Mouse (Mus musculus): ENCODE results near the gene Gm5737. TPM values are rescaled to one million over a fixed set of nuclear protein-coding genes. Genes with fewer than 3 reads are reported as not detected.

Gm5737 gene
- not detected in 2 replicates for polyA plus RNA-seq (2015; fragmentation: Nextera tagmentation; extraction: Ambion mirVana)

DNA sequence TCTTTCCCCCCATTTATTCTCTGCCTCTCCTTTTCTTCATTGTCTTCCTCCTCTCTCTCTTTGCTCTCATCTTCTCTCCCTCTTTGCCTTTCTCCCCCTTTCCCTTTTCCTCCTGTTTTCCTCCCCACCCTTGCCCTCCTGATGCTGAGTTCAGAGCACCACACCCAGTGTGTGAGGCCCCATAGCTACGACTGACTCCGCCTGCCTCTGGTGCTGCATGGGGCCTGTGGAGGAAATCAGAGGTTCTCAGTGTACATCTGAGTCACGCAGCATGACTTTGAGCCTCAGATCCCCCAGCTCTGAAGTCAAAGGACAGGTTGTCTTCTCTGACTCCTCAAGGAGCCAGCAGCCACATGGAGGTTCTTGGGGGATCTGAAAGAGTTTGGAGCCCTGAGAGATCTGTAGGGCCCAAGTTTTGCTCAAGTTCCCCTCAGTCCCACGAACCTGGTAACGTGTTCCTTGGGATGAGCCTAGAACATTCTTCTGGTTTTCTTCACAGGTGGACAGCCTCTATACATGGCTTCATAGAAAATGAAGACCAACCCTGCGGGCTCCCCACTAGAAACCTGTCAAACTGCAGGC lies at the start of gene Gm5737:
Gene Gm5737 (plus strand): TSS at position 532 of the 582 bp plus-strand sequence.
- no peak within 1 kb of the TSS for H3K27ac ChIP-seq
- ATAC-seq (replicated peaks; ENCODE audit: low FRiP score, low read depth), result no peak
- no peak for TF ChIP-seq CTCF (IDR thresholded peaks at IDR 0.05; ENCODE audit: low read depth)
- no peaks in the 10 kb centered on the region for H3K9me3 ChIP-seq (replicated peaks; ENCODE audit: low read length)
- no peak within 1 kb of the TSS for H3K4me3 ChIP-seq (replicated peaks; ENCODE audit: low read depth, low read length)
- no peaks in the 10 kb centered on the region for H3K36me3 ChIP-seq (ENCODE audit: insufficient read depth, low read length)
- no peaks in the 10 kb centered on the region for H3K4me1 ChIP-seq (replicated peaks; ENCODE audit: insufficient read depth, low read length)
- WGBS, result 78% methylated on average over 6 of the region's 6 CpGs
- no peak for DNase-seq (ENCODE audit: low spot score)
- no peaks in the 10 kb centered on the region; the same call in 1 of the 2 replicates for H3K27me3 ChIP-seq (ENCODE audit: insufficient read depth, low read length)
- no peak within 1 kb of the TSS for H3K9ac ChIP-seq (ENCODE audit: low read depth, low read length)
- no peak within 1 kb of the TSS for H3K4me2 ChIP-seq (ENCODE audit: low read length)

DNA sequence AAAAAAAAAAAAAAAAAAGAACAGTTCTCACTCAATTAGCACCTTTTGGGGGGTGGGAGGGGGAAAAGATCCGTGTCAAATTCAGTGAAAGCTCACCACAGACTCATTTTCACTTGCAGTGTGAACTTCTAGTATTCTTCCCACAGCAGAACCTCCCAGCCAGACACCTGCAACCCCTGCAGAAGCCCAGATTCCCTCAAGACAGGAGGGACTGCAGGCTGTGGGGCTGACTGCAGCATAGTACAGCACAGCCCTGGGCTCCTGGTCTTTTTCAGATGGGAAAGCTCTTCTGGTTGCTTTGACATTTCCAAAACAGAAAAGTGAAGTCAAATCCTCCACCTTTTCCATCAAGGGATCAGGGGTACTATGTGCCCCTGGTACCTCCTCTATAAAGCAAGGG lies 44.8 kb upstream of the Gm5737 start:
- Histone ChIP-seq H3K4me1 (replicated peaks; ENCODE audit: insufficient read depth, low read length) (no peaks in the 10 kb centered on the region), H3K36me3 (ENCODE audit: insufficient read depth, low read length) (no peaks in the 10 kb centered on the region), H3K9ac (ENCODE audit: low read depth, low read length) (no peak overlapping the region), H3K4me2 (ENCODE audit: low read length) (no peak overlapping the region), H3K9me3 (replicated peaks; ENCODE audit: low read length) (no peaks in the 10 kb centered on the region), H3K27ac (no peak overlapping the region), H3K27me3 (ENCODE audit: insufficient read depth, low read length) (no peaks in the 10 kb centered on the region), H3K4me3 (replicated peaks; ENCODE audit: low read depth, low read length) (no peak overlapping the region)
- TF ChIP-seq CTCF (IDR thresholded peaks at IDR 0.05; ENCODE audit: low read depth), result no peak
- DNase-seq (ENCODE audit: low spot score), result no peak
- 17% methylated on average over 1 of the region's 1 CpGs for WGBS
- ATAC-seq (replicated peaks; ENCODE audit: low FRiP score, low read depth), result no peak

DNA sequence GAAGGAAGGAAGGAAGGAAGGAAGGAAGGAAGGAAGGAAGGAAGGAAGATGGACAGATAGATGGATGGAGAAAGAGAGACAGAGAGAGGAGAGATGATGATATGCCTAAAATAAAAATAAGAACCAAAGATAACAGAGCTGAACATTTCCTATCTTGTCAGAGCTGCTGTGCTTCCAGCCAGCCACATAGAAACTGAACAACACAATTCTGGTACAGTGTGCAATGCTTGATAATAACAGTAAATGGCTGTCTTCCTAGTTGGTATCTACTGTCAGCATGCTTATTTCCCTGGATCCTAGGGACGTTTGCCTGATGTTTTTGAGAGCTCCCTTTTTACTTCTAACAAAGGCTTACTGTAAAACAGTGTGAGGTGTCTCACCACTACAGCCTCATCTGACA lies 40.8 kb upstream of the Gm5737 start:
- no peak for TF ChIP-seq CTCF (IDR thresholded peaks at IDR 0.05; ENCODE audit: low read depth)
- no peaks in the 10 kb centered on the region for H3K9me3 ChIP-seq (replicated peaks; ENCODE audit: low read length)
- ATAC-seq (replicated peaks; ENCODE audit: low FRiP score, low read depth) (no peak), DNase-seq (ENCODE audit: low spot score) (no peak)
- WGBS, result 65% methylated on average over 1 of the region's 1 CpGs
- no peak overlapping the region for H3K9ac ChIP-seq (ENCODE audit: low read depth, low read length)
- no peak overlapping the region for H3K4me3 ChIP-seq (replicated peaks; ENCODE audit: low read depth, low read length)
- H3K36me3 ChIP-seq (ENCODE audit: insufficient read depth, low read length), result no peaks in the 10 kb centered on the region
- H3K4me1 ChIP-seq (replicated peaks; ENCODE audit: insufficient read depth, low read length), result no peaks in the 10 kb centered on the region
- H3K27ac ChIP-seq, result no peak overlapping the region
- H3K4me2 ChIP-seq (ENCODE audit: low read length), result no peak overlapping the region
- no peaks in the 10 kb centered on the region for H3K27me3 ChIP-seq (ENCODE audit: insufficient read depth, low read length)

DNA sequence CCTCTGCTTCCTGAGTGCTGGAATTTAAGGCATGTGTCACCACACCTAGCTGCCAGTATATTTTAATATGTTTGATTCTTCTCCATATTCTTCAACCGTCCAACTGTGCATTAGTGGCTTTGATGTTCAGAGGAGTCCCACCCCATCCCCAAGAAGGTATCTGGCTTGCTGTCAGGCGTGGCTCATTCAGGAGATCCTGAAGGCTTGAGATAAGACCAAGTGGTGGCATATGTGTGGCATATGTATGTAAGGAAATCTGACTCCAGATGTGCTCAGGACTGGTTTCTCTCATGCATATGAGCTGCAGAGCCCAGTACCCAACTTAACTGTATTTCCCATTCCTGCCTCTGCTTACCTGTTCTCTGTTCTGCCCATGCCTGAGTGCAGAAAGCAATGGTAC lies 34.2 kb upstream of the Gm5737 start:
- 72% methylated on average over 2 of the region's 2 CpGs for WGBS
- no peak overlapping the region for H3K9ac ChIP-seq (ENCODE audit: low read depth, low read length)
- DNase-seq (ENCODE audit: low spot score) (no peak), ATAC-seq (replicated peaks; ENCODE audit: low FRiP score, low read depth) (no peak)
- no peaks in the 10 kb centered on the region for H3K36me3 ChIP-seq (ENCODE audit: insufficient read depth, low read length)
- no peaks in the 10 kb centered on the region for H3K9me3 ChIP-seq (replicated peaks; ENCODE audit: low read length)
- no peak overlapping the region for H3K4me3 ChIP-seq (replicated peaks; ENCODE audit: low read depth, low read length)
- no peak overlapping the region for H3K4me2 ChIP-seq (ENCODE audit: low read length)
- no peaks in the 10 kb centered on the region for H3K27me3 ChIP-seq (ENCODE audit: insufficient read depth, low read length)
- H3K27ac ChIP-seq, result no peak overlapping the region
- no peak for TF ChIP-seq CTCF (IDR thresholded peaks at IDR 0.05; ENCODE audit: low read depth)
- no peaks in the 10 kb centered on the region for H3K4me1 ChIP-seq (replicated peaks; ENCODE audit: insufficient read depth, low read length)

DNA sequence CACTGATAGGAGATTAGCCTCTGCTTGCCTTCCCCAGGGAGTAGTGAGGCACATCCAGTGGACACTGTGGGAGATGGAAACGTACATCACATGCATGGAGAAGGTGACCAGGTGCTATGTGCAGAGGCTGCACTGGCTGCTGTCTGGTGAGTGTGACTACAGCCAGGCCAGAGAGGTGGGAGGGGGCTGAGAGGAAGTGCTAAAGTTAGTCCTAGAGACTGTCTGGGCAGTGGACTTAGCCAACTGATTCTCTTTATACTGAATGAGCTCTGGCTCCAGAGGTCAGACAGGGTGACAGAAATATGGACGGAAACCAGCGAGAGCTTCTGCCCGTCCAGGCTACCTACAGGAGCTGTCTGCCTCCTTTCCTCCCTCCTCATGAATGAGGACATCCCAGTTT lies 16.6 kb upstream of the Gm5737 start:
- WGBS, result 47% methylated on average over 4 of the region's 4 CpGs
- H3K4me2 ChIP-seq (ENCODE audit: low read length), result no peak overlapping the region
- H3K9ac ChIP-seq (ENCODE audit: low read depth, low read length), result no peak overlapping the region
- H3K4me1 ChIP-seq (replicated peaks; ENCODE audit: insufficient read depth, low read length), result no peaks in the 10 kb centered on the region
- no peaks in the 10 kb centered on the region for H3K36me3 ChIP-seq (ENCODE audit: insufficient read depth, low read length)
- H3K9me3 ChIP-seq (replicated peaks; ENCODE audit: low read length), result no peaks in the 10 kb centered on the region
- no peak overlapping the region for H3K4me3 ChIP-seq (replicated peaks; ENCODE audit: low read depth, low read length)
- H3K27me3 ChIP-seq (ENCODE audit: insufficient read depth, low read length), result no peaks in the 10 kb centered on the region
- ATAC-seq (replicated peaks; ENCODE audit: low FRiP score, low read depth), result no peak
- DNase-seq (ENCODE audit: low spot score), result no peak
- no peak for TF ChIP-seq CTCF (IDR thresholded peaks at IDR 0.05; ENCODE audit: low read depth)
- H3K27ac ChIP-seq, result no peak overlapping the region

DNA sequence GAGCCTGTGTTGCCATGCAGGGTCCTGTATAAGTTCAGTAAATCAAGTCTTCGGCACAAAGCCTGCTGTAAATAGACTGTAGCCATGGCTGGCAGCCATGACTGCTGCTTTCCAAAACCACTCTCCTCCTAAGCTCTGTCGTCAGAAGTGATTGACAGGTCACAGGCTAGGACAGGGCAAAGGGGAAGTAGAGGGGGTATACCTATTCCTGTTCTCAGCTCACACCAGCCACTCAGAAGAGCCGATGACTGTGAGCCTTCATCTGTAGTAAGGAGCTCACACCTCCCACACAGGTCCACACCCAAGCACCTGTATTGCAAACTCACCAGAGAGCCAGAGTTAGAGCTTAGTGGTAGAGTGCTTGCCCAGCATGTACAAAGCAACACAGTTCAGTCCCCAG lies 15.8 kb upstream of the Gm5737 start:
- no peak for TF ChIP-seq CTCF (IDR thresholded peaks at IDR 0.05; ENCODE audit: low read depth)
- WGBS, result 75% methylated on average over 3 of the region's 3 CpGs
- no peak overlapping the region for H3K9ac ChIP-seq (ENCODE audit: low read depth, low read length)
- DNase-seq (ENCODE audit: low spot score), result no peak
- H3K4me1 ChIP-seq (replicated peaks; ENCODE audit: insufficient read depth, low read length), result no peaks in the 10 kb centered on the region
- H3K9me3 ChIP-seq (replicated peaks; ENCODE audit: low read length), result no peaks in the 10 kb centered on the region
- no peak overlapping the region for H3K4me2 ChIP-seq (ENCODE audit: low read length)
- H3K36me3 ChIP-seq (ENCODE audit: insufficient read depth, low read length), result no peaks in the 10 kb centered on the region
- no peak for ATAC-seq (replicated peaks; ENCODE audit: low FRiP score, low read depth)
- no peak overlapping the region for H3K4me3 ChIP-seq (replicated peaks; ENCODE audit: low read depth, low read length)
- H3K27ac ChIP-seq, result no peak overlapping the region
- H3K27me3 ChIP-seq (ENCODE audit: insufficient read depth, low read length), result no peaks in the 10 kb centered on the region

DNA sequence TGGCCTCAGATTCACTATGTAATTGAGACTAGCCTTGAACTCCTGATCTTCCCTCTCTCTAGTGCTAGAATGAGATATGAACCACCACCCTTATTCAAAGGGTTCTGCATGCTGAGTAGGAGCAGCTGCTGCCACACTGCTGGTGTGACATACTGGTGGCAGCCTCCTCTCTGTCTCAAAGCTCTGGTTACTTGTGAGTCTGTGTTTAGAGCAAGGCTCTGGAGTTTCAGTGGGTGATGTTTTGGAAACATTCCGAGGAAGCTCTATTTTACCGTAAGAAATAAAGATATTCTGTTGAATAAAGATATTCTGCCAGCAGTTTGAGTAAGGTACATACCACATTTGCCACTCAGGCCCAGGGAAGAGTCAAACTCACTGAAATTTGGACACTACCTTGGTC lies 8.9 kb upstream of the Gm5737 start:
- TF ChIP-seq CTCF (IDR thresholded peaks at IDR 0.05; ENCODE audit: low read depth), result no peak
- H3K4me1 ChIP-seq (replicated peaks; ENCODE audit: insufficient read depth, low read length), result no peaks in the 10 kb centered on the region
- H3K9me3 ChIP-seq (replicated peaks; ENCODE audit: low read length), result no peaks in the 10 kb centered on the region
- no peaks in the 10 kb centered on the region for H3K36me3 ChIP-seq (ENCODE audit: insufficient read depth, low read length)
- 98% methylated on average over 2 of the region's 2 CpGs for WGBS
- no peak overlapping the region for H3K27ac ChIP-seq
- H3K4me3 ChIP-seq (replicated peaks; ENCODE audit: low read depth, low read length), result no peak overlapping the region
- no peak for DNase-seq (ENCODE audit: low spot score)
- no peak overlapping the region for H3K4me2 ChIP-seq (ENCODE audit: low read length)
- H3K27me3 ChIP-seq (ENCODE audit: insufficient read depth, low read length), result no peaks in the 10 kb centered on the region
- no peak for ATAC-seq (replicated peaks; ENCODE audit: low FRiP score, low read depth)
- H3K9ac ChIP-seq (ENCODE audit: low read depth, low read length), result no peak overlapping the region

All from kidney, postnatal 0 days (tissue).